Mouse (Mus musculus): ENCODE results near the gene Plcl1.

Plcl1 gene

GRCm38 (mm10) chr1:55405272-55406022 is at the start of gene Plcl1:
Gene Plcl1, plus strand, starts transcription at chr1:55405921.
- DNase-seq (ENCODE audit: low spot score in 2 of 2) = peak; percentile 94 to 97

- no peak for DNase-seq (ENCODE audit: low spot score in 2 of 2)
These were observed 43.1 kb upstream of the Plcl1 start for GRCm38 (mm10) chr1:55362634-55363033.

- peak in 1 of 2 experiments; percentile 16 for DNase-seq (ENCODE audit: low spot score in 2 of 2)
These were observed 42.6 kb upstream of the Plcl1 start, which contains the start of gene Boll for GRCm38 (mm10) chr1:55363044-55363565. Gene Boll, minus strand, starts transcription at chr1:55363469.

GRCm38 (mm10) chr1:55363586-55363985 is 42.1 kb upstream of the Plcl1 start:
- DNase-seq (ENCODE audit: low spot score in 2 of 2) = no peak

- DNase-seq (ENCODE audit: low spot score in 2 of 2) = no peak
These were observed 33.1 kb upstream of the Plcl1 start for GRCm38 (mm10) chr1:55372626-55373025.

- no peak for DNase-seq (ENCODE audit: low spot score in 2 of 2)
These were observed 25.2 kb upstream of the Plcl1 start for GRCm38 (mm10) chr1:55380527-55380926.

GRCm38 (mm10) chr1:55383114-55383773 is 22.5 kb upstream of the Plcl1 start:
- DNase-seq (ENCODE audit: low spot score in 2 of 2) = peak; percentile 42 to 76

GRCm38 (mm10) chr1:55399891-55400290 is 5.8 kb upstream of the Plcl1 start:
- DNase-seq (ENCODE audit: low spot score in 2 of 2) = peak in 1 of 2 experiments; percentile 38

GRCm38 (mm10) chr1:55404439-55404838 is 1.3 kb upstream of the Plcl1 start:
- DNase-seq (ENCODE audit: low spot score in 2 of 2) = peak in 1 of 2 experiments; percentile 59

GRCm38 (mm10) chr1:55406023-55406413 is 297 bp downstream of the Plcl1 start:
- peak in 1 of 2 experiments; percentile 66 for DNase-seq (ENCODE audit: low spot score in 2 of 2)

GRCm38 (mm10) chr1:55406531-55407375 is 1.0 kb downstream of the Plcl1 start:
- DNase-seq (ENCODE audit: low spot score in 2 of 2) = peak in 1 of 2 experiments; percentile 21

- no peak for DNase-seq (ENCODE audit: low spot score in 2 of 2)
These were observed 4.9 kb downstream of the Plcl1 start for GRCm38 (mm10) chr1:55410670-55411069.

GRCm38 (mm10) chr1:55411079-55411478 is 5.4 kb downstream of the Plcl1 start:
- no peak for DNase-seq (ENCODE audit: low spot score in 2 of 2)

- DNase-seq (ENCODE audit: low spot score in 2 of 2) = no peak
These were observed 6.8 kb downstream of the Plcl1 start for GRCm38 (mm10) chr1:55412569-55412968.

- DNase-seq (ENCODE audit: low spot score in 2 of 2) = no peak
These were observed 7.8 kb downstream of the Plcl1 start for GRCm38 (mm10) chr1:55413534-55413933.

GRCm38 (mm10) chr1:55418968-55419367 is 13.2 kb downstream of the Plcl1 start:
- no peak for DNase-seq (ENCODE audit: low spot score in 2 of 2)

GRCm38 (mm10) chr1:55427607-55428006 is 21.9 kb downstream of the Plcl1 start:
- no peak for DNase-seq (ENCODE audit: low spot score in 2 of 2)

GRCm38 (mm10) chr1:55429051-55429450 is 23.3 kb downstream of the Plcl1 start:
- DNase-seq (ENCODE audit: low spot score in 2 of 2) = no peak

GRCm38 (mm10) chr1:55429708-55430107 is 24.0 kb downstream of the Plcl1 start:
- no peak for DNase-seq (ENCODE audit: low spot score in 2 of 2)

GRCm38 (mm10) chr1:55430587-55430986 is 24.9 kb downstream of the Plcl1 start:
- no peak for DNase-seq (ENCODE audit: low spot score in 2 of 2)

- no peak for DNase-seq (ENCODE audit: low spot score in 2 of 2)
These were observed 30.9 kb downstream of the Plcl1 start for GRCm38 (mm10) chr1:55436589-55436988.

GRCm38 (mm10) chr1:55437095-55437494 is 31.4 kb downstream of the Plcl1 start:
- DNase-seq (ENCODE audit: low spot score in 2 of 2) = no peak
